Mouse (Mus musculus): ENCODE data around the gene Tgfbr3. TPM values are rescaled to one million over a fixed set of nuclear protein-coding genes. Genes with fewer than 3 reads are reported as not detected.

Gene Tgfbr3
- polyA plus RNA-seq (2016; fragmentation: Nextera tagmentation; extraction: Ambion mirVana): 7.8 and 10.3 TPM in 2 replicates

DNA sequence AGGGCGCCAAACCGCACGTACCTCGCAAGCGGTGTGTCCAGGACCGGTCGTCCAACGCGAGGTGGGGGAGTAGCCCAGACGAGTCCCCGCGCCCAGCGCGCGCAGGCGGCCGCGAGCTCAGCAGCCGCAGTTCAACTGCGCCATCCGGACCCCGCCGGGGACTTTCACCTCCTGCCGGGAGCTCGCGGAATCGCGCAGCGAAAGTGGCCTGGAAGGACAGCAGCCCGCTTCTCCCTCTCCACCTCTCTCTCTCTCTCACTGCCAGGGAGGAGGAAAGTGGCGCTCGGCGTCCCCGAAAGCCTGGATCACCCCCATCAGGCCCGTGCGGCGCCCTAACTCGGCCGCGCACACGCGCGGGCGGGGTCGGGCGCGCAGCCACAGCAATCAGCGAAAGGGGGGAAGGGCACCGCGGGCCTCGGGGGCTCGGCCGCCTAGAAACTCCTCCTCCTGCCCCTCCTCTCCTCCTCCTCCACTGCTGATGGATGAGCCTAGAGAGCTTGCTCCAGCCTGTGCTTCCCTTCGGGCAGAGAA lies at the start of gene Tgfbr3:
Gene Tgfbr3, minus strand, starts transcription at position 396 of the 531 bp plus-strand sequence.
- H3K4me3 ChIP-seq: peak within 1 kb of the TSS; percentile 71
- peak within 1 kb of the TSS; percentile 66 for H3K9ac ChIP-seq (replicated peaks)
- peaks cover 31% of the 10 kb centered on the region for H3K27me3 ChIP-seq
- H3K9me3 ChIP-seq: no peaks in the 10 kb centered on the region
- no peaks in the 10 kb centered on the region for H3K36me3 ChIP-seq
- ATAC-seq (ENCODE audit: low FRiP score, low read depth): peak; percentile 93
- H3K27ac ChIP-seq (replicated peaks): peak within 1 kb of the TSS; percentile 79
- under 1% methylated on average over 52 of the region's 54 CpGs for WGBS
- H3K4me1 ChIP-seq: peaks cover 13% of the 10 kb centered on the region
- peak within 1 kb of the TSS; percentile 99 for H3K4me2 ChIP-seq (replicated peaks)

DNA sequence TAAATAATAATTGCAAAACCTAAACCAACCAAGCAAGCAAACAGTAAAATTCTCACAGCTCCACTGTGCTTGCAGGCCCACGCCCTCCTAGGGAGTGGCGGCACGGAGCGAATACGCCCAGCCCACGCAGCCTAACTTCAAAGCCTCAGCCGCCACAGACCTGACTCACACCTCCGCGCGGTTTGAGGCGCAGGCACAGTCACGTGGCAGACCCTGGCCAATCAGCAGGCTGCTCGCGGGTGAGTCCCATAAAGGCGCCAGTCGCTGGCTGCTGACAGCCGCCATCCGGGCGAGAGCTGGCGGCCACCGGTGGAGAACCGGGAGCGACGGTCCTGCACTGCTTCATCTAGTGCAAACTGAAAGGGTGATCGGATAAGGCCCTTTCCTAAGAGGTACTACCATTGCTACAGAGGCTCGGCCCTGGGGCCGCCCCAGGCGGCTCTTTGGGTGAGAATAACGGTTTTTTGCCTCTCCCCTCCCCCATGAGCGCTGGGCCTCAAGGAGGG lies 41.5 kb upstream of the Tgfbr3 start, which contains the start of gene Brdt:
Gene Brdt, plus strand, starts transcription at position 244 of the 506 bp plus-strand sequence.
- Histone ChIP-seq H3K27ac (replicated peaks) (no peak within 1 kb of the TSS), H3K4me1 (no peaks in the 10 kb centered on the region), H3K36me3 (no peaks in the 10 kb centered on the region), H3K9ac (replicated peaks) (no peak within 1 kb of the TSS), H3K4me2 (replicated peaks) (no peak within 1 kb of the TSS), H3K27me3 (no peaks in the 10 kb centered on the region), H3K4me3 (no peak within 1 kb of the TSS), H3K9me3 (no peaks in the 10 kb centered on the region)
- 92% methylated on average over 30 of the region's 30 CpGs for WGBS
- ATAC-seq (ENCODE audit: low FRiP score, low read depth): no peak

DNA sequence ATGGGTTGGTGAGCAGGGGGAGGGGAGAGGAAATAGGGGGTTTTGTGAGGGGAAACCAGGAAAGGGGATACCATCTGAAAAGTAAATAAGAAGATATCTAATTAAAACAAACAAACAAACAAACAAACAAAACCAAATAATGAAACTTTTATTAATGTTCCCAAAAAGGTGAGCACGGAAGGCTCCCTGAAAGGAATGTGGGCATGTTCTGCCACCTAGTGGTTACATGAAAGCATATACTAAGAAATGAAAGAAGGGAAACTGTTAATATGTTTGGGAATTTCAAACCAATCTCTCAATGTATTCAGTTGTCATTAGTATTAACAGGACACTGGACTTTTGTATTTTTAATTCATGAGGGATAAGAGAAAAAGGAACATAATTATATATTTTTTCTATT lies 31.3 kb upstream of the Tgfbr3 start:
- Histone ChIP-seq H3K4me1 (no peaks in the 10 kb centered on the region), H3K27ac (replicated peaks) (no peak overlapping the region), H3K9ac (replicated peaks) (no peak overlapping the region), H3K9me3 (no peaks in the 10 kb centered on the region), H3K27me3 (no peaks in the 10 kb centered on the region), H3K4me2 (replicated peaks) (no peak overlapping the region), H3K4me3 (no peak overlapping the region), H3K36me3 (no peaks in the 10 kb centered on the region)
- 10% methylated on average over 1 of the region's 1 CpGs for WGBS
- ATAC-seq (ENCODE audit: low FRiP score, low read depth): no peak

DNA sequence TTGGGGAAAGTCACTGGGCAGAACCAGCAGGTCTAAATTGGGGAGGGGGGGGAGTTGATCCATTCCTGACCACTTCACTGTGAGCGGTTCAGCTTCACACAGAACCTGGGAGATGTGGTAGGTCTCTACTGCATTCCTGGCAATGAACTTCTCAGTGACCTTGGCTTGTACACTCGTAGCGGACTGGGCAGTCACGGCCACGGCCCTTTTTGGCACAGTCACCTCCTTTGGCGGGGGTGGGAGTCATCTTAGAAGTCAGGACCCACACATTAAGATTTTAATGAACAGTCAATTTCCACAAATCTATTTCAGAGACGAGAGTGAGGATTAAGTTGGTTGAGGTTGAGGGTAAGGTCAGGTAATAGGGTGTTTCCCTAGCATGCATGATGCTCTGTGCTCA lies 27.7 kb upstream of the Tgfbr3 start:
- no peak overlapping the region for H3K4me2 ChIP-seq (replicated peaks)
- no peaks in the 10 kb centered on the region for H3K27me3 ChIP-seq
- no peaks in the 10 kb centered on the region for H3K9me3 ChIP-seq
- WGBS: 88% methylated on average over 7 of the region's 7 CpGs
- no peak overlapping the region for H3K27ac ChIP-seq (replicated peaks)
- no peak for ATAC-seq (ENCODE audit: low FRiP score, low read depth)
- H3K4me1 ChIP-seq: no peaks in the 10 kb centered on the region
- no peak overlapping the region for H3K4me3 ChIP-seq
- H3K9ac ChIP-seq (replicated peaks): no peak overlapping the region
- H3K36me3 ChIP-seq: no peaks in the 10 kb centered on the region

DNA sequence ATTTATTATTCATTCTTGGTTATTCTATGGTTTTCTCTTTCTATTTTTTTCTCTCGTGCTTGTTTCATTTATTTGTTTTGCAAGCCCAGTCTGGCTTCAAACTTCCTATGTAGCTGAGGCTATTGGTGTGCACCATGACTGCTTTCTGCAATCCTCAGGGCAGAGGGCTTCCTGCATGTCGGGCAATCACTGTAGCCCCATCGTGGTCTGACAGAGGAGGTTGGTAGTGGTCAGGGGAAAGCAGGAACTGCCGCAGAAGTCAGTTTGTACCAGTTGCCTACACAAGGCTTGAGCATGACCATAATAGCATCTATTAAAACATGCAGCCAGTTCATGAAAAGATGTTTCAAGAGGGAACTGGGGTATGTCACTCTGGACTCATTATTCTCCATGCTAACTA lies 18.0 kb upstream of the Tgfbr3 start:
- Histone ChIP-seq H3K27ac (replicated peaks) (no peak overlapping the region), H3K27me3 (peaks cover 5% of the 10 kb centered on the region), H3K9me3 (no peaks in the 10 kb centered on the region), H3K4me2 (replicated peaks) (no peak overlapping the region), H3K4me1 (no peaks in the 10 kb centered on the region), H3K9ac (replicated peaks) (no peak overlapping the region), H3K4me3 (no peak overlapping the region), H3K36me3 (no peaks in the 10 kb centered on the region)
- ATAC-seq (ENCODE audit: low FRiP score, low read depth): no peak
- WGBS: 80% methylated on average over 4 of the region's 4 CpGs

DNA sequence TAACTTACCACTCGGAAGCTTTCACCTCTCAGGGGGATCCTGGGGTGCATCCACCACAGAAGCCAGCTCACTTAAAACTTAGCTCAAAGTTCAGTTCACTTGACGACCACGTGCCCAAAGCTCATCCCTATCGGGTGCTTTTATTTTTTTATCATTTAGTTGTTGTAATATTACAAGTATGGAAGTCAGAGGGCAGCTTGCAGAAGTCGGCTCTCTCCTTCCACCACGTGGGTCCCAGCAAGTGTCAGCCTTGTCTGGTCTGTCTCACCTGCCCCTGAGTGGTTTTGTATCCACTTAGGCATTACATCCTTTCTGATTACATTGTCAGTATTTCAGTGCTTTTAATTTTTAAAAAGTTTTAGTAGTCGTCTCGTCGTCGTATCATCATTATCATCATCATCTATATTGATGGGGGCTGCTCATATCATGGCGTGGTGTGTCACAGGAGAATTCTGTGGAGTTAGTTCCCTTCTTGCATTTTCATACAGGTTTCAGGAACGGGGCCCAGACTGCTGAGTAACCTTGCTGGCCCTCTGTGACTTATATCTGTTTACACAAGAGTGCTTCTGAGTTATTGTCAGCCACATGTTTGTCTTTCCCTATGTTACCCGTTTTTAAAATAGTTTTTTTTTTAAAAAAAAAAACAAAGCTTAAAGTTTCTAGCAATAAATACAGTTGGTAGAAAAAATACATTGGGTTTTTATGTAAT lies 14.8 kb upstream of the Tgfbr3 start:
- H3K27ac ChIP-seq (replicated peaks): no peak overlapping the region
- no peaks in the 10 kb centered on the region for H3K4me1 ChIP-seq
- H3K9me3 ChIP-seq: no peaks in the 10 kb centered on the region
- ATAC-seq (ENCODE audit: low FRiP score, low read depth): no peak
- no peak overlapping the region for H3K4me2 ChIP-seq (replicated peaks)
- H3K9ac ChIP-seq (replicated peaks): no peak overlapping the region
- H3K4me3 ChIP-seq: no peak overlapping the region
- no peaks in the 10 kb centered on the region for H3K36me3 ChIP-seq
- peaks cover 5% of the 10 kb centered on the region for H3K27me3 ChIP-seq
- WGBS: 80% methylated on average over 13 of the region's 13 CpGs

DNA sequence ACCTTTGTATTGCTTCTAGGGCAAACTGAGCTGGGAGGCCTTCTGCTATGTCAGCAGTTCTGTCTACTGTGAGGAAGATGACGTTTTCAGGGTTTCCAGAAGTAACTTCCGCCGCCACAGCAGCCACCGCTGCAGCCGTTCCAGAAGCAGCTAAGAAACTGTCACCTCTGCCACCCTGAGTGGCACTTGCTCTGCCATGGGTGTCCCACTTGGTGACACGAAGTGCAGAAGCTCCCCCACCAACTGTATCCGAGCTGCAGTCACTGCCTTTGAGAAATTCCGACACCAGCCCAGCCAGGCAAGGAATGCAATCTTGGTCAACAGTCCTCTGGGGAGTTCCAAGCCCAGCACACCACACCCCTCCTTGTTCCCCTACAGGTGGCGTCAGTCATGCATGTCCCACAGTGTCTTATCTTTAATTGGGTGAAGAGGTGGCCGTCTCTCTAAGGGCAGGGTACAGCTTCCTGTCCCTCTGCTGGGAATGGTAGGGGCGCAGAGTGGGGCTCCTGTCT lies 14.0 kb upstream of the Tgfbr3 start:
- Histone ChIP-seq H3K9me3 (no peaks in the 10 kb centered on the region), H3K27ac (replicated peaks) (no peak overlapping the region), H3K27me3 (peaks cover 5% of the 10 kb centered on the region), H3K4me1 (no peaks in the 10 kb centered on the region), H3K4me2 (replicated peaks) (no peak overlapping the region), H3K36me3 (no peaks in the 10 kb centered on the region), H3K4me3 (no peak overlapping the region), H3K9ac (replicated peaks) (no peak overlapping the region)
- 61% methylated on average over 11 of the region's 11 CpGs for WGBS
- ATAC-seq (ENCODE audit: low FRiP score, low read depth): no peak

DNA sequence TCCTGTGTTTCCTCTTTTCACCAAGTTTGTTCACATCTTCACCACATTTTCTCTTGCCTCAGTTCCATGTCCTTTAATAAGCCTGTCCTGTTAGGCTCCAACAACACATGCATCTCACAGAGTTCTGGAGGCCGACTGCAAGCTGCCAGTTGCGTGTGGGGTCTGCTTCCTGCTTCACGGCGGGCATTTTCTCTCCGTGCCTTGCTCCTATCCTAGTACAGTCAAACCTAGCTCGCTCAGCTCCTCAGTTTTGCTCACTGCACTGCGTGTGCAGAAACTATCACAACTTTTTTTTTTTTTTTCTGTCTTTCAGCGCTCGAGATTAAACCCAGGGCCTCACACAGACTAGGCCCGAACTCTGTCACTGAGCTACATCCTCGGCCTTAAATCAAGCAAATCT lies 9.4 kb upstream of the Tgfbr3 start:
- no peaks in the 10 kb centered on the region for H3K9me3 ChIP-seq
- peaks cover 7% of the 10 kb centered on the region for H3K4me1 ChIP-seq
- no peak for ATAC-seq (ENCODE audit: low FRiP score, low read depth)
- H3K4me2 ChIP-seq (replicated peaks): no peak overlapping the region
- H3K27me3 ChIP-seq: peaks cover 5% of the 10 kb centered on the region
- no peak overlapping the region for H3K4me3 ChIP-seq
- H3K27ac ChIP-seq (replicated peaks): no peak overlapping the region
- 82% methylated on average over 11 of the region's 11 CpGs for WGBS
- H3K9ac ChIP-seq (replicated peaks): no peak overlapping the region
- no peaks in the 10 kb centered on the region for H3K36me3 ChIP-seq

DNA sequence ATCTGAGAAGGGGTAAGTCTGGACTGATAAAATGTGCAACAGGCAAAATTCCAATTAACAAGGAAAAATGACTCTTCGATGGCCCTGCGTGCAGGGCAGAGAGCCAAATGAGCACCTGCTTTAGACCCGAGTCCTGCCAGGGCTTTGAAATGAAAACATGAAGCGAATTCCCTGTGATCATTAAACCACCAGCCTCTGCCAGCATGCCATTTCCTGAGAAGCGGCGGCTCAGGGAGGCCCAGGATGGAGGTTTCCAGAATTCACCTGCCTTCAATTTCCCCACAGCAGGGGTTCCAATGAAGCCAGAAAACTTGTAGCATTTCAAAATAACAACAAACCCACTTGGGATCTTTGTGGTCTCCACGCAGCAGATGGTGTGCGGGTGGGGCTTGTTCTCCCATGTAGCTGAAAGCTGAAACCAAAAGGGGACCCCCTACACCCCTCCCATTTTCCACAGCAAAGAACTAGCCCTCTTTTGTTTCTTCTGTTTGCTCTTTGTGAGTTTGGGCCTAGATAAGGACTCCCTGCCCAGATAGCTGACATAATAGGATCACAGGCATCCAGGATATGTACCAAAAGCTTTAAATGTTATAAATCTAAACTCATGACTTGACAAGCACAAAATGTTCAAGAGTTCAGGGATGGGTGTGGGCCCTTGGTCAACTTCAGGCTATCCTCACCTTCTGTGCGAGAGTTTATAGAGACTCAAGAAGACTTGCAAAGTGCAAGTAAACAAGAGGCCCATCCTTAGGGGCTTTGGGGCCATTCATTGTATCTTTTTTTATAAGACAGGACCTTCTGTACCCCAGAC lies 7.3 kb upstream of the Tgfbr3 start:
- H3K36me3 ChIP-seq: no peaks in the 10 kb centered on the region
- no peak overlapping the region for H3K27ac ChIP-seq (replicated peaks)
- ATAC-seq (ENCODE audit: low FRiP score, low read depth): no peak
- H3K9me3 ChIP-seq: no peaks in the 10 kb centered on the region
- no peak overlapping the region for H3K9ac ChIP-seq (replicated peaks)
- no peak overlapping the region for H3K4me2 ChIP-seq (replicated peaks)
- no peak overlapping the region for H3K4me3 ChIP-seq
- no peaks in the 10 kb centered on the region; the same call in 1 of the 2 replicates for H3K27me3 ChIP-seq
- WGBS: 49% methylated on average over 9 of the region's 9 CpGs
- H3K4me1 ChIP-seq: peaks cover 7% of the 10 kb centered on the region

DNA sequence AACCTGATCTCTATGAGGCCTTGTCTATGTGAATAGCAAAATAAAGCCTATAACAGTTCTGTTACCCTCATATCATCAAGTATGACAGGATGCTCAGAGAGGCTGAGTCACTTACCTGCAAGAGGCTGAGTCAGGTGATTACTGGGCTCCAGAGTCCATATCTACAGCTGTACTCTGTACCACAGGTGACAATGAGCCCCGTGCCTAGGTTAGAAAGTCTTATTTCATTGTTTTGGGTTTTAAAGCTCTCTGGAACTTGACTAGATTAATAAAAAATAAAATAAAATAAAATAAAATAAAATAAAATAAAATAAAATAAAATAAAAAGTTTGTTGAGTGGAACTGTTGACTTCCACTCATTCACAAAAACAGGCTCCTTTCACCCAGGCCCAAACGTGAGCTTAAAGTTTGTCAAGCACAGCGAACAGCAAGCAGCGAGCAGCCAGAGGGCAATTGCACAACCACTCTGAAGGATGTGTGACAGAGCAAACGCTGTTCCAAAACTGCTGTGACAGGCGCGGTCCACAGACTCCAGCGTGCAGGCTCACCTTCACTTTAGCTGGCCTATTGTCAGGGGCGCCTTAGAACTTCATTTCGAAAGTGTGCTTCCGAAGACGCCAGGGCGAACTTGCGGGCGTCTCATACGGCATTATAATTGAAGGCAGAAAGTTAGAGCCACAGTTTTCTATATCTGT lies 6.5 kb upstream of the Tgfbr3 start:
- Histone ChIP-seq H3K4me1 (peaks cover 7% of the 10 kb centered on the region), H3K36me3 (no peaks in the 10 kb centered on the region), H3K9ac (replicated peaks) (no peak overlapping the region), H3K4me2 (replicated peaks) (no peak overlapping the region), H3K27ac (replicated peaks) (no peak overlapping the region), H3K4me3 (no peak overlapping the region), H3K9me3 (no peaks in the 10 kb centered on the region), H3K27me3 (peaks cover 5% of the 10 kb centered on the region)
- ATAC-seq (ENCODE audit: low FRiP score, low read depth): no peak
- WGBS: 76% methylated on average over 16 of the region's 16 CpGs

DNA sequence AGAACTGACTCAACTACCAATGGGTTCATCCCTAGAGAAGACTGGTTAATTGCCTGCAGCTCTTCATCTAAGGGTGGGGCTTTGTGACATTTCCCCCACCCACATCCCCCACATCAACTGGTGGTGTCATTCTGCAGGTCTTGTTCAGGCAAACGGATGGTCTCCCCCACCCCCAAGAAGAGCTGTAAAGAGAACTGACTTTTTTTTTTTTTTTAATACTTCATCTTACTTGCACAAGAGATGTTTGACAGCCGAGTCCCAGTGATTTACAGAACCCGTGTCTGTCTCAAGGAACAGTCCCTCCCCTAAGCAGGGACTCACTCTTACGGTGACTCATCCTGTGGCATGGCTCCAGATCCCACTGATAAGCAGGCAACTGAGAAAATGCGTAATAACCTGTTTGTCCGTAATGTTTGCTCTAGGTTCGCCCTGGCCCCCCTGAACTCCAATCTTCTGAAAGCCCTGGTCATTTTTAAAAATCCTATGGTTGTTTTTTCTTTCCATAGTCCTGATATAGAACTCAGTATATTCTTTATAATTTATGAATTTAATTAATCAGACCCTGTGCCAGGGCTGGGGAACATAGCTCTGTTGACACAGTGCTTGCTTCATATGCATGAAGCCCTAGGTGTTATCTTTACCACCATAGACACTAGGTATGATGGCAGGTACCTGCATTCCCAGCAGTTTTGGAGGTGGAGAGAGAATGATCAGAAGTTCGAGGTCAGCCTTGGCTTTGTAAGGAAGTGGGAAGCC lies 5.8 kb upstream of the Tgfbr3 start:
- H3K27me3 ChIP-seq: peaks cover 13% of the 10 kb centered on the region
- 85% methylated on average over 8 of the region's 8 CpGs for WGBS
- no peak overlapping the region for H3K4me3 ChIP-seq
- H3K9ac ChIP-seq (replicated peaks): no peak overlapping the region
- no peak overlapping the region for H3K4me2 ChIP-seq (replicated peaks)
- no peak overlapping the region for H3K27ac ChIP-seq (replicated peaks)
- peaks cover 7% of the 10 kb centered on the region for H3K4me1 ChIP-seq
- H3K36me3 ChIP-seq: no peaks in the 10 kb centered on the region
- ATAC-seq (ENCODE audit: low FRiP score, low read depth): no peak
- H3K9me3 ChIP-seq: no peaks in the 10 kb centered on the region
